Mouse (Mus musculus) limb, embryonic 12.5 days (tissue): ENCODE results near the gene Tmem132d. TPM values are rescaled to one million over a fixed set of nuclear protein-coding genes. Genes with fewer than 3 reads are reported as not detected.

Source experiments
- ATAC-seq: fragments of 200-750 bp; cut with Nextera tagmentation; 2 replicates; pipeline ENCODE4 v1.8.0; 2017; ENCODE audit warnings: low read depth, moderate TSS enrichment; ENCODE audit not compliant: insufficient number of reproducible peaks, insufficient read depth, low FRiP score, low TSS enrichment
- H3K27ac ChIP-seq: fragments of 300-500 bp; sonication (generic); 2 replicates; pipeline ENCODE4 v1.5.1; 2016; ENCODE audit warnings: mild to moderate bottlenecking, moderate library complexity
- H3K27me3 ChIP-seq: fragments of 300-500 bp; sonication (generic); 2 replicates; pipeline ENCODE4 v1.6.1; 2016; ENCODE audit warnings: mild to moderate bottlenecking, moderate library complexity
- H3K36me3 ChIP-seq: fragments of 300-500 bp; sonication (generic); 2 replicates; pipeline ENCODE4 v1.6.1; 2016; ENCODE audit warnings: mild to moderate bottlenecking, moderate library complexity
- H3K4me1 ChIP-seq: fragments of 300-500 bp; sonication (generic); replicated peaks from 2 replicates; pipeline ENCODE4 v1.6.1; 2016
- H3K4me2 ChIP-seq: fragments of 300-500 bp; sonication (generic); 2 replicates; pipeline ENCODE4 v1.6.1; 2016; ENCODE audit warnings: mild to moderate bottlenecking, moderate library complexity
- H3K4me3 ChIP-seq: fragments of 300-500 bp; sonication (generic); replicated peaks from 2 replicates; pipeline ENCODE4 v1.5.1; 2016; ENCODE audit warnings: mild to moderate bottlenecking
- H3K9ac ChIP-seq: fragments of 300-500 bp; sonication (generic); replicated peaks from 2 replicates; pipeline ENCODE4 v1.6.1; 2016; ENCODE audit warnings: mild to moderate bottlenecking, moderate library complexity
- H3K9me3 ChIP-seq: fragments of 300-500 bp; sonication (generic); 2 replicates; pipeline ENCODE4 v1.6.1; 2016; ENCODE audit warnings: mild to moderate bottlenecking, moderate library complexity
- WGBS: fragments of 180-500 bp; shearing (Covaris S2); methylation state at CpG from one replicate; pipeline ENCODE4 v1.1.7; 2016; 5-methylcytosine and 5-hydroxymethylcytosine counted together
- polyA plus RNA-seq: library from polyadenylated mRNA; unstranded; fragments of >200 nt; fragmentation: Nextera tagmentation; extraction: Ambion mirVana; gene quantifications from 2 replicates; pipeline ENCODE4 v1.2.1, GENCODE M21; 2016

Tmem132d gene
- polyA plus RNA-seq, 1 experiment from 2014 or later: 0.51 TPM

DNA sequence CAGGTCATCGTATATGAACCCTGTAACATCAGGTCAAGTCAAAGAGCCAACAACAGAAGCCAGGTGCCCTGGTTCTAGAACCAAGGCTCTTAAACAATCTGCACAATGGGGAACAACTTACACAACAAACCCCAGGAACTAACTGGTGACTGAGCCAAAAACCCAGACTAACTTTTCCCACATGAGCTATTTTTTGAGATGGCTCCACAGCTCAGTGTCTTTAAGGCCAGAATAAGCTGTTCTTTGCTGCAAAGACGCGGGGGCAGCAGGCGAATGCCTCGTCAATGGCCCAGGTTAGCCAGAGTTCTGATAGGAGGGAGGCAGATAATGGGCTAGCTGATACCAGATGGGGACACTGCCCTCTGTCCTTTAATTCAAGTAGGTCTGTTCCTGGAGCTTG is 221.8 kb downstream of the Tmem132d start:
- H3K4me2 ChIP-seq: no peak overlapping the region
- H3K27me3 ChIP-seq: no peaks in the 10 kb centered on the region
- no peaks in the 10 kb centered on the region for H3K9me3 ChIP-seq
- H3K36me3 ChIP-seq: no peaks in the 10 kb centered on the region
- no peak for ATAC-seq
- WGBS: 89% methylated on average over 5 of the region's 5 CpGs
- H3K4me1 ChIP-seq: no peaks in the 10 kb centered on the region
- H3K27ac ChIP-seq: no peak overlapping the region
- H3K9ac ChIP-seq: no peak overlapping the region
- no peak overlapping the region for H3K4me3 ChIP-seq

DNA sequence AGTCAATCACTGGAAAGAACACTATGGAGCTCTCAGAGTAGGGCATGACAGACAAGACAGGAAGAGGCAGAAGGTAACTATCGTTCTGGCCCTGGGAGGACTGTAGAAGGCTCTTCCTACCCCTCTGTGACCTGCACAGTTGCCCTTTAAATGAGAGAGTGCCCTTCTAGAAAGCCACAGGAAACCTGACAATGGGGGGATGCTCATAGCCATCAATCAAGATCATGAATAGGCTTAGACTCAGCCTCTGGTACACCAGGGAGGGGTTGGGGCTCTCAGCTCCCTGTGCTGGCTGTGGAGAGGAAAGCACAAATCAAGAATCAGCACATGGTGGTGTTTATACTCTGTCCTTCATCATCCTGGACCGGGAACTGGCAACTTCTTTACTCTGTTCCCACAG is 227.2 kb downstream of the Tmem132d start:
- Histone ChIP-seq H3K36me3 (no peaks in the 10 kb centered on the region), H3K4me3 (no peak overlapping the region), H3K27me3 (no peaks in the 10 kb centered on the region), H3K27ac (no peak overlapping the region), H3K4me1 (peaks cover 21% of the 10 kb centered on the region), H3K4me2 (no peak overlapping the region), H3K9me3 (no peaks in the 10 kb centered on the region), H3K9ac (no peak overlapping the region)
- no peak for ATAC-seq
- WGBS: 59% methylated on average over 2 of the region's 2 CpGs

DNA sequence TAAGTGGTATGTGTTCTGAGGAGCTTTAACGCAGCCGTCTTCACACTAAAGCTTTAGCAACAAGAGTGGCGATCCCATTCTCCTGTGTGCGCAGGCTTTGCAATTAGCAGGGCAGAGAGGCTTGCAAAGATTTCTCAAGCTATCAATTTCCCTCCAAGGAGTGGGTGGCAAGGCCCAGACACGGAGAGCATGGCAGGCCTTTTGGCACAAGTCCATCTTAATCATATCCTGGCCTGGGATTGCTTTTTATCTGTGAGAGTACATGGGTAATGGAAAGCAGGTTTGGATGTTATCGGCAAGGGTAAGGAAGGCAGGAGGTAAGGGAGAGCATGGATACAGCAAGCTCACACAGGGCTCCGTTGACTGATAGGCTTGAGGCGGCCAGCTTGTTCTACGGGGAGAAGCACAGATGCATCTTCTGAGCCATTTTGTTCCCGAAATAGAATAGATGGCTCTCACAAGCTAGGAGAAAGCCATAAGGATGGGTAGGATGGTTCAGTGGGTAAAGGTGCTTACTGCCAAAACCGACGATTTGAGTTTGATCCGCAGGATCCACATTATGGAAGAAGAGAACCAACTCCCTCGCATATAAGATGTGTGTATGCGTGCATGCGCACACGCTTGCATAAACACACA is 228.1 kb downstream of the Tmem132d start:
- ATAC-seq: no peak
- no peak overlapping the region for H3K9ac ChIP-seq
- H3K27ac ChIP-seq: peak overlapping the region; percentile 36; the same call in 1 of the 2 replicates
- H3K9me3 ChIP-seq: no peaks in the 10 kb centered on the region
- peaks cover 21% of the 10 kb centered on the region for H3K4me1 ChIP-seq
- H3K4me3 ChIP-seq: no peak overlapping the region
- no peak overlapping the region for H3K4me2 ChIP-seq
- WGBS: 80% methylated on average over 17 of the region's 17 CpGs
- no peaks in the 10 kb centered on the region for H3K27me3 ChIP-seq
- no peaks in the 10 kb centered on the region for H3K36me3 ChIP-seq

DNA sequence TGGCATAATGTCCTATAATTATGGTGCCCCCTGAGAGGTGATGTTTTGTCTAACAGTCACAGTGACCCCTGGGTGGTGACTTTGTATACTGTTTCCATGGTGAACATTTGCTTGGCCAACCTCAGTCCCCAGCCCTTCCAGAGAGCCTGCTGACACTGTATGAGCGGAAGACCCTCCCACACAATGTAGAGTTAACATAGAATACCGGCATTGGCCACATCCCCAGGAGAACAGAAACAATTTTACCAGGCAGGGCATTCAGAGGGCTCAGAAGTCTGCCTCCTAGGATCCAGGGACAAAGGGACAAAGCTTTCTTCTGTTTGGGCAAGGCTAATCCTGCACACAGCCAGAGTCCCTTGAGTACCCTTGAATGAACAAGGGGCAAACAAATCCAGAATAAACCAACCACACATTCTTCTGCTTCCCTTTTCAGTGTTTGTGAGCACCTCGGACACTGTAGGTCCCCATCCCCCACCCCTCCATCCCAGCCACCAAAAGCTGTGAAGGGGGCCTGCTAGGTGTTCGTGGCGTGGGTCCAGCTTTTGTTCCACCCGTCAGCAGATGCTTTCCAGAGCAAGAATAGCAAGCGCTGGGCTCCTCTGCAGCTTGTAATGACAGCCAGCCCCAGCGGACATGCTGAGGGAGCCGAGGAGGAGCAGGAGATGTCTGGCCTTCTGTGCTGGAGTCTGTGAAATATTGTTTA is 228.8 kb downstream of the Tmem132d start:
- Histone ChIP-seq H3K27ac (peak overlapping the region; percentile 36), H3K4me2 (no peak overlapping the region), H3K9me3 (no peaks in the 10 kb centered on the region), H3K36me3 (no peaks in the 10 kb centered on the region), H3K9ac (no peak overlapping the region), H3K27me3 (no peaks in the 10 kb centered on the region), H3K4me3 (no peak overlapping the region), H3K4me1 (peaks cover 21% of the 10 kb centered on the region)
- ATAC-seq: 0 out of 2 replicates have a peak, but pooled peaks have one; percentile 39
- WGBS: 39% methylated on average over 9 of the region's 9 CpGs

DNA sequence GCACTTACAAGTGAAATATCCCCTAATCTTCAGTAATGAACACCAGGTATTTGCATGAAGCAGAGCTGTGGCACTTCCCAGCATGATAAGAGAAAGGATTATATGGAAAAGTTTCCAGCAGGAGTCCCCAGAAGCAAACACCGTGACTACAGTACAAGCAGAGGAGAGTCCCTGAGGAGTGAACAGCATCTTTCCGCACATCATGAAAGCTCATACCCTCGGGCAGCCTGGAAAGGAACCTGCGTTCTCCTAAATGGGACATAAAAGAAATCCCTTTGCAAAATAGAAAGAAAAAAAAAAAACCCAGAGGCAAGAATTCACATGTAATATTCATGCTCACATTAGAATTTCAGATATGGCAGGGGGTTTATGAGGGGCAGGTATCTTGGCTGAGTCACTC is 238.8 kb downstream of the Tmem132d start:
- no peak overlapping the region for H3K4me3 ChIP-seq
- ATAC-seq: no peak
- H3K4me2 ChIP-seq: no peak overlapping the region
- H3K9ac ChIP-seq: no peak overlapping the region
- no peaks in the 10 kb centered on the region for H3K36me3 ChIP-seq
- no peak overlapping the region for H3K27ac ChIP-seq
- H3K27me3 ChIP-seq: no peaks in the 10 kb centered on the region
- peaks cover 11% of the 10 kb centered on the region; the same call in 1 of the 2 replicates for H3K4me1 ChIP-seq
- WGBS: 79% methylated on average over 4 of the region's 4 CpGs
- no peaks in the 10 kb centered on the region for H3K9me3 ChIP-seq

DNA sequence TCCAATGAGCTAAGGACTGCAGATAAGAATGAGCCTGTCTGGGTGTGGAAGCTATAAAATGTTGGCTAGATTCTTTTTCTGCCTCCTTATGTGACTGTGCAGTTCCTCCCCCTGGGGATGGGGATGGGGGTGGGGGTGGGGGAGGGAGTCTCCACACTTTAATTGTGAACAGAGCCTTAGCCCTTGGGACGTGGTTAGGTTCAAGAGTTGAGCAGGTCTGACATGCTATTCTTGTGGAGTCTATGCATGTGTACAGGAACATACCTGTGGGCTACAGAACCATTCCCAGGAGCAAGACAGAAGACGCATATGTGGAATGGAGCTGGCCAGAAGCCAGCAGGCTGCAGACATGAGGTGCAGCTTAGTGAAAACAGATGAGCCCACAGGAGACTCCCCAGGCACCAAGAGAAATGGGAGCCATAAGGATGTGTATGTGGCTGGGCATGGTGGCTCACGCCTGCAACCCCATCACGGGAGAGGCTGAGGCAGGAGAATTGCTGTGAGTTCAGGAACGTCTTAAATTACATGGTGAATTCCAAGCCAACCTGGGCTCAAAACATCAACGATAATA is 240.3 kb downstream of the Tmem132d start:
- Histone ChIP-seq H3K27me3 (no peaks in the 10 kb centered on the region), H3K9ac (no peak overlapping the region), H3K27ac (no peak overlapping the region), H3K4me3 (no peak overlapping the region), H3K36me3 (no peaks in the 10 kb centered on the region), H3K4me2 (no peak overlapping the region), H3K9me3 (no peaks in the 10 kb centered on the region), H3K4me1 (peaks cover 11% of the 10 kb centered on the region; the same call in 1 of the 2 replicates)
- WGBS: 49% methylated on average over 6 of the region's 6 CpGs
- ATAC-seq: no peak

DNA sequence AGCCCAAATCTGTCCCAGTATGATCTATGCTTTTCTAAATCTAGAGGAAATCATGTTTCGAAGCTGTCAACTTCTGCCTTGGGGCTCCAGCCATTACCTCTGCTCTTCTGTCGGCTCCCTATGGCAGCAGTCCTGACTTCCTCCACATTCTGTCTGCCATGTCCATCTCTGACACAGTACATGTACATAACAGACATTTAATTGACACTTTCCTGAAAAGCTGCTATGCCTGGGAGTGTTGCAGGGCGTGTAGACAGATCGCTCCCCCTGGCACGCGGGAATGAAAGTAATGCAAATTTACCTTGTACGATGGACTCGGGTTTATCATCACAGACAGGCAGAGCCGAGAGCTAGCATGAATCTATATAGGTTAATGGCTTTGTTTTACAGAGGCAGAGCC is 241.2 kb downstream of the Tmem132d start:
- no peaks in the 10 kb centered on the region for H3K27me3 ChIP-seq
- no peak for ATAC-seq
- H3K9ac ChIP-seq: no peak overlapping the region
- H3K4me1 ChIP-seq: peaks cover 11% of the 10 kb centered on the region; the same call in 1 of the 2 replicates
- H3K27ac ChIP-seq: no peak overlapping the region
- no peak overlapping the region for H3K4me2 ChIP-seq
- 80% methylated on average over 9 of the region's 9 CpGs for WGBS
- H3K4me3 ChIP-seq: no peak overlapping the region
- no peaks in the 10 kb centered on the region for H3K9me3 ChIP-seq
- no peaks in the 10 kb centered on the region for H3K36me3 ChIP-seq

DNA sequence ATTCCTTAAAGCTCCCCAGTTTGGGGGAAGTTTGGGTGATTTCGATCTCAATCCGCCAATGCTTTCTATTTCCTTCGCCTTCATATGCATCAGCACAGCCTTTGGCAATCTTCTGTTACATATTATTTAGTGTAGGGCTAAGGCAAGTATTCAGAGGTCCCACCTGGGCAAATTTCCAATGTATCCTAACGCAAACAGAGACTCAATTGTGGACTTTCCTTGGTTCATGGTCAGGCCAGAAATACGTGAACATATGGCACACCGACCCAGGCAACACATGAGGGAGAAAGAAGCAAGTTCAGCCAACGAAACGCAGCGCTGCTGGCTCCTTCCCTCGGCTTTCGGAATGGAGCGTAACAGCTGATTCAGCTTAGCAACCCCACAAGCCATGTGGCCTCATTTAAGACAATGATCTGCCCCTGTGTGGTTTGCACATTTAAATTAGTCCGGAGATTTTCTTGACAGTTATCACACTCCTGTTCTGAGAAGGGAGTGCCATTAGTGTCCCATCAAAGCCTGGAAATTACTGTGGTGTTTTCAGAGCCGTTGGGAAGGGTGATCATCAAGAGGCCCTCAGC is 242.5 kb downstream of the Tmem132d start:
- no peak for ATAC-seq
- Histone ChIP-seq H3K4me1 (peaks cover 11% of the 10 kb centered on the region; the same call in 1 of the 2 replicates), H3K27me3 (no peaks in the 10 kb centered on the region), H3K4me2 (no peak overlapping the region), H3K27ac (no peak overlapping the region), H3K4me3 (no peak overlapping the region), H3K9me3 (no peaks in the 10 kb centered on the region), H3K36me3 (no peaks in the 10 kb centered on the region), H3K9ac (no peak overlapping the region)
- 52% methylated on average over 14 of the region's 14 CpGs for WGBS

DNA sequence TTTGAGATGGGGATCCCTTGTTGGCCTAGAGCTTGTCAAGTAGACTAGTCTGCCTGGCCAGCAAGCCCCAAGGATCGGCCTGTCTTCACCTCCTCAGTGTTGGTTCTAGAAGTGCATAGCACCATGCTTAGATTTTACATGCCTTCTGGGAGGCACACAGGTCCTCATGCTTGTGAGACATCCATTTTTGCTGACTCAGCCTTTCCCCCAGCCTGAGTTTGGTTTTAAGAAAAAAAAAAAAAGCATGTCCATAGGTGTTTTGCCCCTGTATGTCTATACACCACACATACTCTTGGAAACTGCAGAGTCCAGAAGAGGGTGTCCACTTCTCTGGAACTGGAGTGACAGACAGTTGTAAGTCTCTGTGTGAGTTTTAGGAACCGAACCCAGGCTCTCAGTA is 256.6 kb downstream of the Tmem132d start:
- no peak overlapping the region for H3K9ac ChIP-seq
- H3K36me3 ChIP-seq: no peaks in the 10 kb centered on the region
- ATAC-seq: no peak

DNA sequence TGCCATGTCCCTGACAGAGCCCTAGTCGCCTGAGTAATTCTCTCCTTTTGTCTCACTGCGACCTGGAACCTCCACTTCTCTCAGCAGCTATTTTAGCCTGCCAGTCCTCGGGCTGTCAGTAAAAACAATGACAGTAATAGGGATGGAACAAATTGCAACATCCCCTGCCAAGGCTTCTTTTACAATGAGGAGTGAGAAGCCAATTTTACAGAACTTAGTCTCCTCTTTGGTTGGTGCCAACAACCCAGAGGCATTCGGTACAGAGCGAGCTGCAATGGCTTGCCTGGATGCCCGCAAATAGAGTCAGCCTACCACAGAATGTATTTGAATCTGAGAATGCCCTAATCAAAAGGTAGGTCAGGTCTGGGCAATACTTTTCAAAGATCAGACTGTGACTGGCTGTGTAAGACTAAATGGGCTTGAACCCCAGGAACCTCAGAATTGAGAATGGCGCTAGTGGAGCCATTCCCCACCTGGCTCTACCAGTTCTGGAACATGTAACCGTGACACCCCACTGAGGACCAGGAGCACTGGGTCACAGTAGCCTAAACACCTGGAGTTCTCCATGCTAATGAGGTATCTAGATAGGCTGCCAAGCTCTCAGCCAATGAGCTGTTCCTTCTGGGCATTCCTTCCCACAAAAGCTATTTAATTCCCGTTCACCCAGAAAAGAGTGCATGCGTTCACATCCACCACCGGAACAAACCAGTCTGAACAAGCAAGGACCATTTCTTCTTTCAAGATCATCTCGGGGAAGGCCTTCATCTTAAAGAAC is 273.8 kb downstream of the Tmem132d start:
- no peaks in the 10 kb centered on the region for H3K27me3 ChIP-seq
- no peak overlapping the region for H3K4me3 ChIP-seq
- ATAC-seq: no peak
- no peaks in the 10 kb centered on the region for H3K4me1 ChIP-seq
- no peaks in the 10 kb centered on the region for H3K36me3 ChIP-seq
- no peak overlapping the region for H3K9ac ChIP-seq
- H3K9me3 ChIP-seq: no peaks in the 10 kb centered on the region
- H3K4me2 ChIP-seq: no peak overlapping the region
- WGBS: 83% methylated on average over 12 of the region's 12 CpGs
- H3K27ac ChIP-seq: no peak overlapping the region

More for the DNA sequence above, 256.6 kb downstream of the Tmem132d start:
- 90% methylated on average over 2 of the region's 2 CpGs for WGBS
- H3K4me2 ChIP-seq: no peak overlapping the region
- no peaks in the 10 kb centered on the region for H3K27me3 ChIP-seq
- no peak overlapping the region for H3K4me3 ChIP-seq
- H3K27ac ChIP-seq: no peak overlapping the region
- no peaks in the 10 kb centered on the region for H3K4me1 ChIP-seq
- H3K9me3 ChIP-seq: no peaks in the 10 kb centered on the region

DNA sequence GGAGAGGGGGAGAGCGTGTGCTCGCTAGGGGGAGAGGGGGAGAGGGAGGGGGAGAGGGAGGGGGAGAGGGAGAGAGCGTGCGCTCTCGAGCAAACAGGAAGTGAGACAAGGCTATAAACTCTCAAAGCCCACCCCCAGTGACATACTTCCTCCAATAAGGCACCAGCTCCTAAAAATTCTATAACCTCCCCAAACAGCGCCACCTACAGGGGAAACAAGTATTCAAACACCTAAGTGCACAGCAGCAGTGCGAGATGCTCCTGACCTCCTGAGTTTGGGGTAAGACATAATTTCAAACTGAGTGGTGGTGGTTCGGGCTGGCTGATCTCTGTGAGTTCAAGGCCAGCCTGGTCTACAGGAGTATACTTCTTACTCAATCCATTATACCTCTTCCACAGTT is 281.4 kb downstream of the Tmem132d start:
- Histone ChIP-seq H3K9ac (no peak overlapping the region), H3K27ac (no peak overlapping the region), H3K27me3 (no peaks in the 10 kb centered on the region), H3K4me3 (no peak overlapping the region), H3K4me1 (no peaks in the 10 kb centered on the region), H3K9me3 (no peaks in the 10 kb centered on the region), H3K36me3 (no peaks in the 10 kb centered on the region), H3K4me2 (no peak overlapping the region)
- 90% methylated on average over 6 of the region's 8 CpGs for WGBS
- no peak for ATAC-seq
